Mouse (Mus musculus) kidney, adult 18-20 months (tissue): ENCODE data around the gene Fhl2.

Experiments
- DNase-seq: peaks from one replicate; pipeline ENCODE4 v3.0.0; 2021

Fhl2 gene

GRCm38 (mm10) chr1:43196661-43197241 is at the start of gene Fhl2:
Gene Fhl2 (minus strand): TSS chr1:43196984.
- DNase-seq, result no peak

DNA sequence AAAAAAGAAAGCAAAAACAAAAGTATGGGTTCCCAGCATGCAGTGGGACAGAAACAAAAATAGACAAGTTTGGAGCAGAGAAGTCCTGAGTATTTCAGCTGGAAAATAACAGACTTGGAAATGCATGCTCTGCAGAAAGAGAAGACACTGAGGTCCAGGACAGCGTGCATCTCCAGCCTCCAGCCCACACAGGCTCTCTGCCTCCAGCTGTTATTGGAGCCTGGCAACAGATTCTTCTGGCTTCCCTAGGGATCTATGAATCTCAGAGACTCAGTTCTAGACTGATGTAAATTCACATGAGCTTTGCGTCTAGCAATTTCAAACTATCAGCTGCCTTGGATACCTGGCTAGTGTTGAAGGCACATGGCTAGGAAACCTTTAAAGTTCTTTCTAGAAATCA is 48.2 kb upstream of the Fhl2 start:
- no peak for DNase-seq

GRCm38 (mm10) chr1:43241208-43241607 is 44.4 kb upstream of the Fhl2 start:
- DNase-seq, result no peak

DNA sequence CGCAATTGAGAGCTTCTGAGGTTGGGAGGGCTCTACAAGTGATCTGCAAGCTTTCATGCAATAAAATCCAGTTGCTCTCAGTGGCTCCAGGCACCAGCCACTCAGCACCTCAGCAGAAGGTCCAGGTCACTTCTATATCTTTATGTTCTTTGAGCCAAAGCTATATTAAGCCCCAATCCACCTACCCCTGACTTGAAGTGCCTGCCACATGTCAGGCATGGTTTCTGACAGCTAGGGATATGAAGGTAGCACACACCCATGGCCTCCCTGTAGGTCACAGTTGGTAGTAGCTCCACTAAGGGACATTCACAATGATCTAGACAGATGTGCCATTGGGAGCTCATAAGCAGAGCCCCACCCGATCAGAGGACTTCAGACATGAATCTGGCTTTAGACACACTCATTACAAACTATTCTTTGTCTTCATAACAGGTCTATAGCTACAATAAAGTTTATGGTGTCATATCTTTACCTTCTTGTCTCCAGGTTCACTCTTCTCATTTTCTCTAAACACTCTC is 43.1 kb upstream of the Fhl2 start:
- no peak for DNase-seq

- DNase-seq, result no peak
Measured at GRCm38 (mm10) chr1:43238471-43238870, 41.7 kb upstream of the Fhl2 start.

DNA sequence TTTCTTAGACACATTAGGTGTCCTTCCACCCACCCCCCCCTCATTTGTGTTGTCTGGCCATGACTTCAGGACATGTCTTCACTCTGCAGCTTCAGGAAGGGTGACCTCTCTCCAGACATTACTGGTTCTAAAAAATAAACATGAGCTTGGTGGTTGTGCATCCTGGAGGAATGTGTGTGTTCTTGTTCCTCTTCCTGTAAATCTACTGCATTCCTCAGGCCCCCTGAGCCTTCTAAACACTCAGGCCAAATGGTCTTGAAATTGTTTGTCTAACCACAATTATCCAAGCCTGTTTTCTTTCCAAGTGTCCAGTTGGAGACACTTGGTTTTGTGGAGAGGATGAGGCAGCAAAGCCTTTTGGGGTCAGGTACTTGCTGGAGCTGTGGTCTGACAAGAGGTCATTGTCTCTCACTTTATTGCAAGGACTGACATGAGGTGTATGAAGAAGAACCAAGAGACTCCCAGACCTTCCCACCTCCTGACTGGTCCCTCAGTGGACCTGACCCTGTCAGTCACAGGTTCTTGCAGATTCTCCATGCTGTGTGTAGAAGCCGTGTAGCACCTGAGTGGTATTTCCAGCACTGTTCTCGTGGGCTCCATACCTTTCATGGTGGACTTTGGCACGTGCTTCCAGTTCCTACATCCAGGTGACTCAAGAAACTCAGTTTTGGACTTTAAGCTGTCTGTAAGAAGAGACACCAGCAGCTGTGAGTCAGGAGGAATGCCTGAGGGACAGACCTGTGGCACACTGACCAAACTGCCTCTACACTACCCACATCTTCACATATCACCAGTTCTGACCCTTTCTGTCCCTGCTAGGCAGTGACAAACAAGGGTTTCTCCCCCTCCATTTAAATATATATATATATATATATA is 40.8 kb upstream of the Fhl2 start:
- DNase-seq, result no peak

DNA sequence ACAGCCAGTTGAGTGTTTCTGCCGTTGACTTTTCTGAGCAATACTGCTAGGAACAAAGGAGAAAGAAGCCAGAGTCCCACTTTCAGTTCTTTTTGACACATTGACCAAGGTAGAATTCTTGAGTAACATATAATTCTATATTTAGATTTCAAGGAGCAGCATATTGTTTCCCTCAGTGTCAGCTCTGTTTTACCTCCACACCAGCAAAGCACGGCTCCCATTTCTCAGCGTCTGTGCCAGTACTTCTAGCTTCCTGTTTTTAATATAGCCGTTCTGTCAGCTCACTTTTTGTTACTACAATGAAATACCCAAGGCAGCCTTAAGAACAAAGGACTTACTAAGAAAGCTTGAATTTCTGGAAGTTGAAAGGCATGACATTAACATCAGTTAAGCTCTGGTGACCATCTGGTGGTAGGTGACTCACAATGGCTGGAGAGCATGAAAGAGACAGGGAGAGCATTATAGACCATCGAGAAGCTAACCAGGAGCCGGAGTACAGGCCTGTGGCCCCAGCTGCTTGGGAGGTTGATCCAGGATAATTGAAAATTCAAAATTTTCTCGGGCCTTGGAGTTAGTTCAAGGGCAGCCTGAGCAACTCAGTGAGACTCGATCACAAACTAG is 28.9 kb upstream of the Fhl2 start:
- DNase-seq, result no peak

- DNase-seq, result peak; percentile 50
Measured at GRCm38 (mm10) chr1:43224943-43225342, 28.2 kb upstream of the Fhl2 start.

DNA sequence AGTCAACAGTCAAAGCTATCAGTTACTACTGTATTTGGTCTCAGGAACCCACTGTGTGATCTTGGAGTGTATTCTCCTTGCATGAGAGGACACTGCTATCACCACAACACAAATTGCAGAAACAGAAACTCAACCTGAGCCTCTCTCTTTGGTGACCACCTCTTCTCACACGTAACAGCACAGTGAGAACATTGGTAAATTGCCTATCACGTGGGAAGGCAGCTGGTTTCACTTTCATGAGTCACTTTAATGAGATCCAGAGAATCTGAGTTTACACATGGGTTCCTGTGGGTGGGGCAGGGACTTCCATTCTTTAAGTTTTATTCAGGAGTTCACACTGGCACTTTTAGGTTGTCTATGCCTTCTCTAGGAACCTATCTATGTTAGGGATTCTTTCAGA is 27.4 kb upstream of the Fhl2 start:
- no peak for DNase-seq

- no peak for DNase-seq
Measured at GRCm38 (mm10) chr1:43223097-43223496, 26.3 kb upstream of the Fhl2 start.

DNA sequence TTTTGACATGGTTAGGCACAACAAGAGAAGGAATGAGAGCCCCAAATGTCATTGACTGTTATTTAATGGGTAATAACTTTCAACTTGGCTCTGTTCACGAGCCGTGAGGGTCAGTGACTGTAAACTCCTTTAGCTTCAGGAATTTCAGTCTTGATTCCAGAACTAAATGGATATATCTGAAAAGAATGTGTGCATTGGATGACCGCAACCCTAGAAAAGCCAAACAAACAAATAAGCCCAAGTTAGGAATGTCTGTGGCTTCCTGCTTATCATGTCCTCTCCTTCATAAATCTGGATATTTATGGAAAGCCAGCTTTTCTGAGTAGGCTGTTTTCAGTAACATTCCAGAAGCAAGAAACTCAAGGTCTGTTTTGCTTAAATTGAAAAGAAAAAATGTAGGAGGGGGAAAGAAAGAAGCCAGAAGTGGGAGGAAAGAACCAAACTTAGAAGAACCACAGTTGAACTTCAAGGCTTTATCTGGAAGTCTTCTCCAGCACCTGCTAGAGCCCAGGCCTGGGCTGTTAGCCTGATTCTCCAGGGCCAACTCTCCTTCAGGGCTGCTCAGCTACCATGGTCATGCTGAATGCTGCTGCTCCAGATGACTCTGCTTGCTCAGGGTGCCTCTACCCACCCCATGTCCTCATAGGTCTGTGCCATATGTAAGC is 21.4 kb upstream of the Fhl2 start:
- no peak for DNase-seq

DNA sequence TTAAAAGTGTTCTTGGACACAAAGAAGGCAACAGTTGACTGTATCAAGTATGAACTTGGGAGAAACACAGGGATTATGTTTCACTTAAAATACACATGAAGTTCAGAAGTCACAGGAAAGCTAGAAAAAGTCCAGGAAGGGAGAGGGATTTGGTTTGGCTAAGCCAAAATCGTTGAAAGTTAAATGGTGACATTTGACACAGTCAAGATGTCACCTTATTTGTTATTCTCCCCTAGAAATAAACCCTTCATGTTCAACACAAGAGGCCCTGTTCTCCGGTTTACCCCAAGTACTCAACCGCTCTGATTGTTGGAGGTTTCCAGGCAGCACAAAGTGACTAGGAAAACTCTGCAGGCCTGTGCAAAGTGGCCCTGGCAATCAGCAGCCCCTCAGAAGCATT is 18.8 kb upstream of the Fhl2 start:
- DNase-seq, result no peak

GRCm38 (mm10) chr1:43211274-43211673 is 14.5 kb upstream of the Fhl2 start:
- no peak for DNase-seq

GRCm38 (mm10) chr1:43210285-43210684 is 13.5 kb upstream of the Fhl2 start:
- DNase-seq, result no peak

GRCm38 (mm10) chr1:43207147-43207546 is 10.4 kb upstream of the Fhl2 start:
- no peak for DNase-seq

GRCm38 (mm10) chr1:43203282-43203681 is 6.5 kb upstream of the Fhl2 start:
- DNase-seq, result no peak

- no peak for DNase-seq
Measured at GRCm38 (mm10) chr1:43202226-43202625, 5.4 kb upstream of the Fhl2 start.

- no peak for DNase-seq
Measured at GRCm38 (mm10) chr1:43201796-43202195, 5.0 kb upstream of the Fhl2 start.

DNA sequence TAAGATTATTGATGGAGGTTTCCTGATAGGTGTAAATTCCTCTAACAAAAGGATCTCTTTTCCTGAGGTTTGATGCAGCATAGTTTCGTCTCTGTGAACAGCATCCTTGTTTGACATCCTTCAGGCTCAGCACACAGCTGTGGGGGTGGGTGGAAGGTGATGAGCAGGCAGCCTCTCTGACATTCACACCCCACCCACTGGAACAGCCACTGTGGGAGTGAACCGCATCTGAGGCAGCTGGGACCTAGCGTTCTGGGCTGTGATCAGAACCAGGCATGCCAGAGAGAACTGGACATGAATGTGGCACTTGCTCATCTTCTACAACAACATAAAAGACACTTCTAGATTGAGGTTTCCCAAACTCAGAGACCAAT is 3.1 kb upstream of the Fhl2 start:
- no peak for DNase-seq

DNA sequence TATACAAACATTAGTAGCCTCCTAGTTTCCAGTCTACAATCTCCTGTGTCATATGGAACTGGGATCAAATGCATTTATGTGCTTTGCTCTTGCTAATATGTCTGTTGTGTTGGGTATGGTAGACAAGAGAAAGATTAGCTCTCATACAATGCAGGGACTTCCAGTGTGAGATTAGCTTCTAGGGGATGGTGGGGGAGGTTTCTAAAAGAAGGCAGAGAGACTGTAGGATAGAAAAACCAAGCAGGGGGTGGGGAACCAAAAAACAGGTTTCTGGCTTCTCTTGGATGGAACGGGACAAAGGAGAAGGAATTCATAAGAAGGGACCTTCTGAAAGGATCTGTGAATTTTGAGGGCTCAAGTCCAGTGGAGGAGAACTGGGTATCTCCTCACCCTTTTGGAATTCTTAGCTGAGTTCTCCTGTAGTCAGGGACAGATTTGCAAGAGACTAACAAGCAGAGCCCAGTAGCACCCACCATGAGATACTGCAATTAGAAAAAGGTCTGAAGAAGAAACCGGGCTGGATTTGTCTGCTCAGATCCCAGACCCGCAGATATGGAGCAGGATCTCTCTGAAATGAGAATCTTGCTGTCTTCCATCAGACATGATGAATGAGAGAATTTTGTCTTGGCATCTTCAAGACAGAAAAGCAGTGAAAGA is 2.6 kb upstream of the Fhl2 start:
- no peak for DNase-seq

- DNase-seq, result no peak
Measured at GRCm38 (mm10) chr1:43196059-43196458, 725 bp downstream of the Fhl2 start.

GRCm38 (mm10) chr1:43193423-43193822 is 3.4 kb downstream of the Fhl2 start:
- no peak for DNase-seq

- no peak for DNase-seq
Measured at GRCm38 (mm10) chr1:43192471-43192870, 4.3 kb downstream of the Fhl2 start.
